Mouse (Mus musculus) E14TG2a.4 (cell line): ENCODE data around the gene Gm39566.

Source experiments
- H3K27me3 ChIP-seq: 2 replicates; pipeline ENCODE4 v1.6.1; 2014; ENCODE audit warnings: low read length, control low read depth; ENCODE audit not compliant: insufficient read depth
- H3K36me3 ChIP-seq: 2 replicates; pipeline ENCODE4 v1.6.1; 2014; ENCODE audit warnings: low read length, control low read depth; ENCODE audit not compliant: insufficient read depth
- H3K4me1 ChIP-seq: replicated peaks from 2 replicates; pipeline ENCODE4 v1.6.1; 2014; ENCODE audit warnings: low read depth, low read length, control low read depth
- H3K4me3 ChIP-seq: replicated peaks from 2 replicates; pipeline ENCODE4 v1.5.1; 2014; ENCODE audit warnings: mild to moderate bottlenecking, low read length
- H3K9me3 ChIP-seq: 2 replicates; pipeline ENCODE4 v1.6.1; 2014; ENCODE audit warnings: low read length, control low read depth
- CTCF ChIP-seq: conservative IDR thresholded peaks from 2 replicates; pipeline ENCODE4 v1.5.1; 2014; ENCODE audit warnings: low read length
- NANOG ChIP-seq: IDR thresholded peaks from 2 replicates; pipeline ENCODE4 v1.6.1; 2014; ENCODE audit warnings: borderline replicate concordance, low read length, mixed read lengths
- POU5F1 ChIP-seq: IDR thresholded peaks from 2 replicates; pipeline ENCODE4 v1.6.1; 2014; ENCODE audit warnings: low read length, borderline replicate concordance

Gene Gm39566

GRCm38 (mm10) chr11:69818365-69818764 lies 3.3 kb upstream of the Gm39566 start, which contains the start of gene Spem2:
Spem2 (minus strand) TSS chr11:69818465.
- TF ChIP-seq NANOG, result no peak
- Histone ChIP-seq H3K9me3 (no peaks in the 10 kb centered on the region), H3K4me3 (peak within 1 kb of the TSS; percentile 54), H3K4me1 (peaks cover 21% of the 10 kb centered on the region), H3K27me3 (peaks cover 41% of the 10 kb centered on the region), H3K36me3 (no peaks in the 10 kb centered on the region)

GRCm38 (mm10) chr11:69816520-69816919 lies 1.4 kb upstream of the Gm39566 start:
- Histone ChIP-seq H3K27me3 (peaks cover 52% of the 10 kb centered on the region), H3K9me3 (no peaks in the 10 kb centered on the region), H3K4me1 (peaks cover 21% of the 10 kb centered on the region), H3K36me3 (no peaks in the 10 kb centered on the region), H3K4me3 (peak overlapping the region; percentile 54)
- TF ChIP-seq POU5F1, result no peak
- TF ChIP-seq CTCF, result no peak
- TF ChIP-seq NANOG, result no peak

GRCm38 (mm10) chr11:69810280-69810679 lies 4.8 kb downstream of the Gm39566 start:
- no peak overlapping the region for H3K4me3 ChIP-seq
- peaks cover 38% of the 10 kb centered on the region for H3K27me3 ChIP-seq
- peaks cover 13% of the 10 kb centered on the region for H3K4me1 ChIP-seq
- TF ChIP-seq NANOG (no peak), CTCF (no peak), POU5F1 (no peak)
- H3K9me3 ChIP-seq, result no peaks in the 10 kb centered on the region
- no peaks in the 10 kb centered on the region for H3K36me3 ChIP-seq

DNA sequence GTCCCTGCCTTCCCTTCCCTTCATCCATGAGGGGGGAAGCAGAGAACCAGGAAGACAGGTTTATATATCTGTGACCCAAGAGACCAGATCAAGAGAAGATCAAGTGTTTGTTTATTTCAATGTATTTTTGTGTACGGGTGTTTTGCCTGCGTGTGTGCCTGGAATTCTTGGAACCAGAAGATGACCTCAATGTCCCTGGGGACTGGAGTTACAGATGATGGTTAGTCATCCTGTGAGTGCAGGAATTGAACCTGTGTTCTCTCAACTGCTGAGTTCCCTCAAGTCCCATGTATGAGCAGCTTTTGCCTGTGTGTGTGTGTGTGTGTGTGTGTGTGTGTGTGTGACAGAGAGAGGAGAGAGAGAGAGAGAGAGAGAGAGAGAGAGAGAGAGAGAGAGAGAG lies 7.5 kb downstream of the Gm39566 start:
- Histone ChIP-seq H3K36me3 (no peaks in the 10 kb centered on the region), H3K27me3 (peaks cover 46% of the 10 kb centered on the region), H3K4me3 (no peak overlapping the region), H3K9me3 (no peaks in the 10 kb centered on the region), H3K4me1 (peaks cover 32% of the 10 kb centered on the region)
- no peak for TF ChIP-seq POU5F1
- no peak for TF ChIP-seq CTCF
- no peak for TF ChIP-seq NANOG

GRCm38 (mm10) chr11:69806378-69806777 lies 8.7 kb downstream of the Gm39566 start:
- Histone ChIP-seq H3K27me3 (peaks cover 50% of the 10 kb centered on the region), H3K4me3 (no peak overlapping the region), H3K36me3 (no peaks in the 10 kb centered on the region), H3K9me3 (no peaks in the 10 kb centered on the region), H3K4me1 (peaks cover 44% of the 10 kb centered on the region)
- TF ChIP-seq CTCF (peak; percentile 27), POU5F1 (no peak), NANOG (no peak)

- Histone ChIP-seq H3K36me3 (no peaks in the 10 kb centered on the region), H3K9me3 (no peaks in the 10 kb centered on the region), H3K4me3 (peak within 1 kb of the TSS; percentile 83), H3K27me3 (peaks cover 49% of the 10 kb centered on the region), H3K4me1 (peaks cover 55% of the 10 kb centered on the region)
- TF ChIP-seq CTCF (no peak), POU5F1 (no peak), NANOG (no peak)
These were observed 9.9 kb downstream of the Gm39566 start, which contains the start of gene Tmem102 for GRCm38 (mm10) chr11:69804972-69805909. Tmem102 (minus strand) TSS chr11:69805624.

- Histone ChIP-seq H3K4me3 (peak overlapping the region; percentile 83), H3K4me1 (peaks cover 61% of the 10 kb centered on the region), H3K27me3 (peaks cover 54% of the 10 kb centered on the region), H3K36me3 (no peaks in the 10 kb centered on the region), H3K9me3 (no peaks in the 10 kb centered on the region)
- TF ChIP-seq POU5F1 (no peak), CTCF (no peak), NANOG (no peak)
These were observed 10.5 kb downstream of the Gm39566 start for GRCm38 (mm10) chr11:69804652-69804940.

DNA sequence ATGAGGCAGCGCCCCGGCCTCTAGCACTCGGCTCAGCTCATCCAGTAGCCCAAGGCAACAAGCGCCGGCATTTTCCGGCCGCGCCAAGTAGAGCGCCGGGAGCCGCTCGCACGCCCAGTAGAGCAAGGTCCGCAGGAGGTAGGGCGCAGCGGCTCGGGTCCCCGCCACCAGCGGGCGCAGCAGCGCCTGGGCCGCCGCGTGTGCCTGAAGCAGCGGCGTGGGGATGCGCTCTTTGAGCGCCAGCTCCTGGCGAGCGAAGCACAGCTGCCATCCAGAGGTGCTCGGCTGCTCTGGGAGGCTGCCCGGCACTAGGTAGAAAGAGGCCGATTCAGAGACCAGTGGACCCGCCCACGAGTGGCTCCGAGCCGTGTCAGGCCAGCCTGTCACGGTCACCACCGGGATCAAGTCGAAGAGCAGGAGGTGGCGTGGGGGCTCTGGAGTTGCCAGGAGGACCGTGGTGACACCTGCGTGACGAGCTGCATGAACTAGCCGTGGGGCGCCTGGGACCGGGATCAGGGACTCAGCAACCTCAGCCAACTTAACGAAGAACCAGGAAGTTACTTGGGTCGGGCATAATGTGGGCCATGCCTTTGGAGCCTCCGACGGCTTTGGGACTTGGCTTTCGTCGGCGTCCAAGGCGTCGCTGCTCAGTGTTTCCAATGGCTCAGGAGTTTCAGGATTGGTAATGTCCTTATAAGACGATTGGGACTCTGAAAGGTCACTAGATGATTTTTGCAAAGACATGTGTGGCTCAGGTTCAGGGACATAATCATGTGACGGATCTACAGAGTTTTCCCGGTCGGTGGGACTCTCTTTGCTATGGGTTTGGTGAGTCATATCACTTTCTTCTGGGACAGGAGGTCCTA lies 11.1 kb downstream of the Gm39566 start:
- TF ChIP-seq CTCF (no peak), NANOG (no peak)
- peaks cover 67% of the 10 kb centered on the region for H3K4me1 ChIP-seq
- no peaks in the 10 kb centered on the region for H3K9me3 ChIP-seq
- H3K4me3 ChIP-seq, result peak overlapping the region; percentile 83
- no peaks in the 10 kb centered on the region for H3K36me3 ChIP-seq
- peaks cover 58% of the 10 kb centered on the region for H3K27me3 ChIP-seq
